1 mouse cellular context compared by ENCODE assay signal in the genomic region with DNA sequence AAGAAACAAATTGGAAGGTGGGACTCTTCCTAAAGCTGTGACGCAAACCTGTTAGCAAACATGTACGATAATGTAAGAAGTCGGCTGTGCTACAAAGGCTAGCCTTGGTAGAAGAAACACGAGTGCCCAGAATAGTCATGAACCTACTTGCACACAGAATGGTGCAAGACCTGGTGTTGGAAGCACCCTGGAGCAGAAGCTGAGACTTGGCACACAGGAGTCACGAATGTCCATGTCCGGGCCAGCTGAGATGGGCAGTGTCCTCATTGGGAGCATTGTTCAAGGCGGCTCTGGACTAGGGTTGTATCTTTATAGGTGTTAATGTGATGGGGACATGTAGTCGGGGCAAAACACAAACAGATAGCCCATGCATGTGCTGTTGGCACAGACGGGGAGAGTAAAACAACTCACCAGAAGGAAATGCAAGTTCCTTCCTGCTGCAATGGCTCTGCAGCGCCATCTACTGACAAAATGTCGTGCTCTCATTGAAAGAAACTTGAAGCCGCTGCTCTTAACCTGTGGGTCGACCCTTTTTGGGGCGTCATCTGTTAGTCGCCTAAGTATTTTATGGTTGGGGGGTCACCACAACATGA.
TF ChIP-seq lines count a peak whose summit lies in the region.

No protein-coding gene starts in this region.

TF ChIP-seq in MEL, 35 proteins besides CTCF, POLR2A, EP300 and RAD21 (continued from another document):
- no peak for TF ChIP-seq E2F4 (IDR thresholded peaks at IDR 0.05; ENCODE audit: borderline replicate concordance, low read depth, low read length)
- no peak for TF ChIP-seq HCFC1 (IDR thresholded peaks at IDR 0.05; ENCODE audit: low read depth, low read length)
- 0 out of 2 replicates have a peak, but pooled peaks have one; percentile 18 for TF ChIP-seq NELFE (IDR thresholded peaks at IDR 0.05; ENCODE audit: low read depth, low read length)
- TF ChIP-seq BHLHE40 (IDR thresholded peaks at IDR 0.05; ENCODE audit: borderline replicate concordance, low read depth, low read length) = no peak
- TF ChIP-seq NRF1 (IDR thresholded peaks at IDR 0.05; ENCODE audit: insufficient read depth, low read depth, low read length, poor library complexity, severe bottlenecking) = no peak
- peak; percentile 60; the same call in 1 of the 2 replicates for TF ChIP-seq TBP (IDR thresholded peaks at IDR 0.05; ENCODE audit: low read depth, low read length)
- no peak for TF ChIP-seq GABPA (IDR thresholded peaks at IDR 0.05; ENCODE audit: low read depth, low read length)
- TF ChIP-seq ETS1 (IDR thresholded peaks at IDR 0.05; ENCODE audit: low read depth, low read length) = no peak
- no peak for TF ChIP-seq JUND (IDR thresholded peaks at IDR 0.05; ENCODE audit: low read depth, low read length)
- peak; percentile 45; the same call in 1 of the 2 replicates for TF ChIP-seq MXI1 (IDR thresholded peaks at IDR 0.05; ENCODE audit: low read depth, low read length)
TF ChIP-seq in MEL: peak in this region for 6.
